Mouse (Mus musculus): ENCODE results near the gene Ltbp2. TPM values are rescaled to one million over a fixed set of nuclear protein-coding genes. Genes with fewer than 3 reads are reported as not detected.

The Ltbp2 gene
- 0.04 TPM in 1 of 2 replicates, not detected in the other for polyA plus RNA-seq (2021; fragmentation: Nextera tagmentation)
- long read RNA-seq, experiment 1, result 0 reads
- long read RNA-seq, experiment 2, result 0 reads

DNA sequence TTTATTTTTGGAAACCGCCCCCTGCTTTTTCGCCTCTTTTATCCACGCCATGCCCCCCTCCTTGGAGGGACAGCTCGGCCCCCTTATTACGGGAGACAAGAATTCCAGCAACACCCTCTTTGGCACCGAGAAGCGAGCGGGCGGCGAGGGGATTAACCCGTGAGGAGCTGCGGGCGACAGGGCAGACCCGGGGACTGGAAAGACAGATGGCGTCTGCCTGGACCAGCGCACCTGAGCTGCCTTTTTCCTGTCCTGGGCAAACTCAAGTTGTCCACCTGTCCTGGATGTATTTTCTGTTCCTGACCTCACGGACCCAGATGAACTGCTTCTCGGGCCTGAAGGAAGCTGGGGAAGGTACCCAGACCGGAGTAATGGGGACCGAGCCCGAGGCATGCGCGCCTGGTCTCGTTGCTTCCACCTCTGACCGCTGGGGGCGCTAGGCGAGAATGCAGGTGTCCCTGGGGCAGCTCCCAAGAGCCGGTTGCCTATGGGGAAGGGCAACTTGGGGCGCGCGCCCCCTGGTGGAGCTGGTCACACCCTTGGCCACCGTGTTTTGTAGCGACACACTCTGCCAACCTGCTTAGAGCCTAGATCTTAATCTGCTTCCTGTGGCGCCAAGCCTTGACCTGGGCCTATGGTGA lies at the start of gene Ltbp2:
TSS of gene Ltbp2 (minus strand) at position 52 of the 641 bp plus-strand sequence.

GRCm38 (mm10) chr12:84772726-84773441 lies 103.4 kb downstream of the Ltbp2 start, which contains the start of the genes Npc2 and Isca2:
Gene Npc2 (minus strand): TSS chr12:84773152.
Gene Isca2 (plus strand): TSS chr12:84773251.

Other genes with a start within 250 kb of the Ltbp2 start
- gene Vrtn, start 235.5 kb downstream of the Ltbp2 start, polyA plus RNA-seq (2021; fragmentation: Nextera tagmentation), result not detected in 2 replicates
- 5.7 and 28.1 TPM in 2 replicates for gene Syndig1l, start 177.7 kb downstream of the Ltbp2 start, polyA plus RNA-seq (2021; fragmentation: Nextera tagmentation)
- gene Npc2, start 103.4 kb downstream of the Ltbp2 start, polyA plus RNA-seq (2021; fragmentation: Nextera tagmentation), result 59.3 and 61.4 TPM in 2 replicates
- gene Isca2, start 103.3 kb downstream of the Ltbp2 start, polyA plus RNA-seq (2021; fragmentation: Nextera tagmentation), result 116 and 127 TPM in 2 replicates
- gene Fcf1, start 94.4 kb upstream of the Ltbp2 start, polyA plus RNA-seq (2021; fragmentation: Nextera tagmentation), result 66.0 and 72.3 TPM in 2 replicates
- 13.0 and 15.5 TPM in 2 replicates for gene Arel1, start 94.4 kb upstream of the Ltbp2 start, polyA plus RNA-seq (2021; fragmentation: Nextera tagmentation)
- gene Ylpm1, start 119.8 kb upstream of the Ltbp2 start, polyA plus RNA-seq (2021; fragmentation: Nextera tagmentation), result 8.1 and 18.9 TPM in 2 replicates
- gene Prox2, start 234.2 kb upstream of the Ltbp2 start, polyA plus RNA-seq (2021; fragmentation: Nextera tagmentation), result 1.0 and 1.6 TPM in 2 replicates
- gene Dlst, start 234.3 kb upstream of the Ltbp2 start, polyA plus RNA-seq (2021; fragmentation: Nextera tagmentation), result 55.3 and 55.9 TPM in 2 replicates

Measured in left cerebral cortex, adult 6 months (tissue).